Mouse (Mus musculus): ENCODE measurements around the gene Atg7.

The Atg7 gene

GRCm38 (mm10) chr6:114904818-114905217, 261.9 kb downstream of the Atg7 start:
- DNase-seq (ENCODE audit: low read depth) = no peak

DNA sequence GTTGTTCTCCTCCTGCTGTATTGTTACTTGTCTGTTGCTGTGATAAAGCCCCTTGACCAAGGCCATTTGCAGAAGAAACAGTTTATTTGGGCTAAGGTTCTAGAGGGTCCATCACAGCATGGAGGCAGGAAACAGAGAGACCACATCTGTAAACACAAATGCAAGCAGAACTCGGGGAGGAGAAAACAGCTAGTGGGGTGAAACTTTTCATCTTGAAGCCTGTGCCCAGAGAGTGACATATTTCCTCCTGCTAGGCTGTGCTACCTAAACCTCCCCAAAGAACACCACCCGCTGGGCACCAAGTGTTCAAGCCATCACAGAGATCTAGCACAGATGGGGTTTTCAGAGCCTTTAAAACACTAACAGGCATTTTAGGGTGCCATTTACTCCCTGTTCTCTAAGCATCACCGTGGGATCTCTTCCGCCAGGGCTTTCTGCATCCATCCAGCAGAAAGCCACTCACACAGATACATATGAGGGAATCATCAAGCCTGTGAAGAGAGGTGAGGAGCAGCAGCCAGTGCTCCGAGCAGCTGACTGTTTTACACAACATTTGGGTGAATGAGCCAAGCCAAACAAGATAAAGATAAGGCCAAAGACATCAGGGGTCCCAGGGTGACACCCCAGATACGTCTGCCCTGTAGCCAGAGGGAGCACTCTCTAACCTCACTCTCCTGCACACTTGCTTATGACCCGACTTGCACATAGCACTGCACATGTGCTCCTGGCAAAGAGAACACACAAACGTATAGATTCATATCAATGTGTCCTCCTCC, 262.5 kb downstream of the Atg7 start:
- DNase-seq (ENCODE audit: low read depth) = no peak

GRCm38 (mm10) chr6:114906209-114906608, 263.3 kb downstream of the Atg7 start:
- DNase-seq (ENCODE audit: low read depth) = no peak

- DNase-seq (ENCODE audit: low read depth) = no peak
Measured at GRCm38 (mm10) chr6:114907459-114907858, 264.6 kb downstream of the Atg7 start.

GRCm38 (mm10) chr6:114909801-114910200, 266.9 kb downstream of the Atg7 start:
- DNase-seq (ENCODE audit: low read depth) = no peak

All from c-Kit-positive CD71-positive TER-119-negative erythroid progenitor cells, embryonic 14.5 days (primary cell).